Mouse (Mus musculus) bone marrow macrophage, adult 2 months (primary cell): ENCODE measurements around the gene Dpyd. TPM values are rescaled to one million over a fixed set of nuclear protein-coding genes. Genes with fewer than 3 reads are reported as not detected.

Experiments
- H3K27ac ChIP-seq: 2 replicates; pipeline ENCODE4 v1.5.1; 2012; ENCODE audit warnings: low read depth, low read length; ENCODE audit not compliant: insufficient read depth
- H3K4me1 ChIP-seq: 2 replicates; pipeline ENCODE4 v1.6.1; 2012; ENCODE audit warnings: low read length; ENCODE audit not compliant: control insufficient read depth, insufficient read depth
- H3K4me3 ChIP-seq: 2 replicates; pipeline ENCODE4 v1.5.1; 2012; ENCODE audit warnings: mild to moderate bottlenecking, low read length, moderate library complexity; ENCODE audit not compliant: insufficient read depth
- CTCF ChIP-seq: IDR thresholded peaks from 2 replicates; pipeline ENCODE4 v1.5.1; 2012; ENCODE audit warnings: low read depth, mild to moderate bottlenecking, low read length, moderate library complexity
- POLR2A ChIP-seq: IDR thresholded peaks from 2 replicates; pipeline ENCODE4 v1.6.1; 2012; ENCODE audit warnings: mild to moderate bottlenecking, low read depth, low read length, borderline replicate concordance
- polyA plus RNA-seq: library from polyadenylated mRNA; stranded (reverse); fragments of >200 nt; gene quantifications from 2 replicates; pipeline ENCODE4 v1.2.4, GENCODE M21; 2012; ENCODE audit not compliant: missing spikeins, insufficient read depth, insufficient read length

Dpyd gene
- 0.28 TPM in 1 of 2 replicates, not detected in the other for polyA plus RNA-seq

DNA sequence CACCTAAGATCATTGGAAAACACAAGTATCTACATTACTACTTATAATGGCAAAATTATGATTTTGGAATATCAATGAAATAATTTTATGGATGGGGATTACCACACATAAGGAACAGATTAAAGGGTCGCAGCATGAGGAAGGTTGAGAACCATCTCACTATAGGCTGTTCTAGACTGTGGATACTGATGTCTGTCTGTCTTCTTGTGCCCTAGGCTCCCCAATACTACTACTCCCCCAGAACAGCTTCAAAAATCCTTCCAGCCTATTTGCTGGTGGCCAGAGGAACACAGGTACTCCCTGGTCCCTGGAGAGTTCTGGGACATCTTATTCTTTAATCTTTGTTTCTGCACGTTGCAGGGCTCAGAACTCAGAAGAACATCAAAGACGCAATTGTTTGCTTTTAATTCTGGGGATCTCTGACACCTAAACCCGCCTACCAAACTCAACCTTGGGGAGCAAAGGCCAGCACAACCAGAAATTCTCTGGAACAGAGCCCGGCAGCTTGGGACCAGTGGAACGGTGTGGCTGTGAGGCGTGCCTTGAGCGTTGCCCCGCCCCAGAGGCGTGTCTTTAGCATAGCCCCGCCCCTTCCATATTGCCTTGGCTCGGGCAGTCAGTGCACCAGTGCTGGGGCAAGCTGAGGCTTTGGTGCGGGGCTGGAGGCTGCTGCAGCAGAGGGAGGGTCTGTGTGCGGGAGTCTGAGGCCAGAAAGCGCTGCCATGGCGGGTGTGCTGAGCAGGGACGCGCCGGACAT lies at the start of gene Dpyd:
TSS of gene Dpyd (plus strand) at position 576 of the 757 bp plus-strand sequence.
- peak within 1 kb of the TSS; percentile 51 for H3K4me3 ChIP-seq
- TF ChIP-seq POLR2A (no peak), CTCF (no peak)
- no peak within 1 kb of the TSS for H3K27ac ChIP-seq
- H3K4me1 ChIP-seq = no peaks in the 10 kb centered on the region

DNA sequence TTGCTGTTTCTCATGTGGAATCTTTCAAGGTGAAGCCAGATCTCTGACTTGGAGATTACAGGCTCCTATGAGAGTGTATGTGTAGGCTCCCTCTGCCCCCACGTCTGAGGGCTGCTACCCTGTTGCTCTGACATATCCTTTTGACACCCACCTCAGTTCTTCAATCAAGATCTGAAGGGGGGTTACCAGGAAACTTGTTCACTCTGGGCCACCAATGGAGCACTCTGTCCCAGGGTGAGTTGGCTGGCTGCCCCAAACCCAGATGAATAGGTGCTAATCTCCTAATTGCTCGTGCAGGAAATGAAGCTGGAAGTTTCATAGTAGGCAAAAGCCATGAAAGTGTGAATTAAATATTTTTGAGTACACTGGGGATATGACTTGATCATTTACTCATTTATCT lies 24.3 kb upstream of the Dpyd start:
- Histone ChIP-seq H3K4me3 (no peak overlapping the region), H3K4me1 (no peaks in the 10 kb centered on the region), H3K27ac (no peak overlapping the region)
- TF ChIP-seq CTCF (no peak), POLR2A (no peak)

DNA sequence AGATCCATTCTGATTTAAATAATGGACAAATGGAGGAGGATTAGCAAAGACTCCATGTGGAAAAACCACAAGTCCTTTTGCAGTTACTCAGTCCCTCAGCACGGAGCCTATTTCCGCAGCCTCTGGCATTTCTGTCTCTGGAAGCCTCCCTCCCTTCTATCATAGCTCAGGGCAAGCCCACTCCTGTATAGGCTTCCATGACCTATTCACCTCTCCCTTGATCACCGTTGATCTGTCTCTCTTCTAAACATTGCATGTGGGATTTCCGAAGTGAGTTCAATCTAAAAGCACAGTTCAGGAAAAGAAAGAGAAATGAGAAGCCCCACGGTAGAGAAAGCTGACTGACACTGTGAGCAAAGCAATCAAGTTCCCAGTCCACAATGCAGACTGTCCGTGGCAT lies 20.2 kb upstream of the Dpyd start:
- Histone ChIP-seq H3K27ac (no peak overlapping the region), H3K4me1 (no peaks in the 10 kb centered on the region), H3K4me3 (no peak overlapping the region)
- TF ChIP-seq POLR2A (no peak), CTCF (no peak)

DNA sequence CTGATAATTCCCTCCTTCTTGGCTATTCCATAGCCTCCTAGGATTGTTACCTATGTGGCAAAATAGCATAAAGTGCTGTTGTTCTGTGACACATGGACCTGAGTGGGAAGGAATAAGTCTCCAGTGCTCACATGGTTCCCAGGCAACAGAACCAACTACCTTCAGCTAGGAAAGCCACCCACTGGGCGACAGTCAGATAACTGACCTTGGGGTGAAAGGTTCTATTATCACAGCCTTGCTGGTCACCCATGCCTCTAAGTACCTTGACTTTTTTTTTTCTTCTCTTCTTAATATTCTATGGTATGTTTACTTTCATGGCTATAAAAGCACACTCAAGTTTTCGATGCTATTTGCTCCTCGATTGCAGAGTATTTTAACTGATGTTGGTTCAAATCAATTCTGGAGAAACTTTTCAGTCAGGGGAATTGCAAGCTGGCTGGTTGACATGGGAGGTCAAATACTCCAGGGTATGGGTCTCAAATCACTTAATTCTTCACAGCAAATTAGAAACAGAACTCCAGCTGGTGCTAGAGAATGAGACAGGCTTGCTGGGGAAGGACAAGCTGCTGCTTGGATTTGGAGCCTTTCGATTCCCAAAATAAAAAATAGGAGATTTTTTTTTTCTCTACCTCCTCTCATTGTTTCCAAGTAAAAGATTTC lies 14.2 kb upstream of the Dpyd start:
- H3K4me1 ChIP-seq = no peaks in the 10 kb centered on the region
- no peak overlapping the region for H3K4me3 ChIP-seq
- TF ChIP-seq CTCF = no peak
- TF ChIP-seq POLR2A = no peak
- no peak overlapping the region for H3K27ac ChIP-seq

DNA sequence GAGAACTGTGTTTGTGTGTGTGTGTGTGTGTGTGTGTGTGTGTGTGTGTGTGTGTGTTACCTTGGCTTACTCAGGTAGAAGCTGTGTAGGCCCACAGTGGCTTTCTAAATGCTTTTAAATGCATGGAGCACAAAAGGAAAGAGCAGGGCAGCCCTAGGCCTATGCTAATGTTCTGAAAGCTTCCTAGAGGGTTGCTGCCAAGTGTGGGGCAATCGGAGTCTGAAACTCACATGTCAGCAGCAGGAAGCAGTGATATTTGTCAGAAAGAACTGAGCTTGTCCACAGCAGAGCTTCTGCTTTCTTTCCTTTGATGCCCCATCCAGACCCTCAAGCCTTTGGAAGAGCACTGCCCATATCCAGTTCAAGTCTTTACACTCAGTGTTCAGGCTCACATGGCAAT lies 4.3 kb upstream of the Dpyd start:
- no peak for TF ChIP-seq CTCF
- Histone ChIP-seq H3K4me1 (no peaks in the 10 kb centered on the region), H3K4me3 (no peak overlapping the region), H3K27ac (no peak overlapping the region)

DNA sequence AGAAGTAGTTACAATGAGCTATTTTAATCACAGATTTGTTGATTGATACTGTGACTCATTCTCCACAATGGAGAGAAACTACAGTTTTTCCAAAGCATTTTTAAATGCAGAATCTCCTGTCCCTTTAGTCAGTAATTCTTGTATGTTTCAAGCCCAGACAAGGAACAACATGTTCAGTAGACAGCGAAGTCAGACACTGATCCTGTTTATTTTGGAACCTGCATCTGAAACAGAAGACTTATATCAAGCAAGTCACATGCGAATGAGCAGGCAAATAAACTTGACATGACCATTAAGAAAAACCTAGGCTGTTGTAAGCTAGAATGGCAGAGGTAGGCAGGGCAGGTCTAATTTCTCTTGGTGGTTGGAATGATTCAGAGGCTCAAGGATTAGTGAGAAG lies 2.0 kb upstream of the Dpyd start:
- no peak overlapping the region for H3K4me3 ChIP-seq
- no peak overlapping the region for H3K27ac ChIP-seq
- TF ChIP-seq POLR2A (no peak), CTCF (no peak)
- no peaks in the 10 kb centered on the region for H3K4me1 ChIP-seq

DNA sequence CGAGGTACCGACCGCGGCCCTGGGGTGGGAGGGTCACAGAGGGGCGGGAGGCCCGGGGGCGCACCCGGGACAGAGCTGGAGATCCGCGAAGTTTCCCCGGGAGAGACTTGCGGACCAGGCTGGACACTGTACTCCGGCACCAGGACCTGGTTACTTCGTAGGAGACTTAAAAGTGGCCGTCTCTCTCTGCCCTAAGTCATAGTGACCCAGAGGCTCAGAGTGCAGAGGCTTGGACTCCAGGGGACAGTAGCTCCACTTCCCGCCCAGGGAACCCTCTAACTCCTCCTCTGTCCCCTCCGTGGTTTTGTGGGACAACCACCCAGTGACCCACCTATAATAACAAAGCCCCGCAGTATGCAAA lies 362 bp downstream of the Dpyd start:
- Histone ChIP-seq H3K4me3 (peak overlapping the region; percentile 51), H3K27ac (no peak overlapping the region)

DNA sequence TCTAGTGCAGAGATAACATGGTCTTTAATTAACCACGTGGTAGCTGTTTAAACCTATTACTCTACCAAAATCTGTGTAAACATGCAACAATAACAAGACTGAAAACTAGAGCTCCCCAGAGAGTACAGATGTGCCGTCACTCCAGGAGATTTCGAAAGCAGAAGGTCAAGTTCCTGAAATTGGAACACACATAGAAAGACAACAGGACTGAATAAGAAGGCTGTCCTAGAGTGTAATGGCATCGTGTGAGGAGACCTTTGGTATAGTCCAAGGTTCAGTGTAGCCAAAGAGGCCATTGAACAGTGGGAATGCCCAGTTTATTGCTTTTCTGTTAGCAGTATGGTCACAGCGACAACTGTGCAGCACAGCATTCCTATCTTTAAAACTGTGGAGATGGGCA lies 4.8 kb downstream of the Dpyd start:
- TF ChIP-seq CTCF (no peak), POLR2A (no peak)
- H3K4me1 ChIP-seq = no peaks in the 10 kb centered on the region
- H3K4me3 ChIP-seq = no peak overlapping the region
- no peak overlapping the region for H3K27ac ChIP-seq

More for the DNA sequence above, 362 bp downstream of the Dpyd start:
- TF ChIP-seq CTCF (no peak), POLR2A (no peak)
- no peaks in the 10 kb centered on the region for H3K4me1 ChIP-seq

DNA sequence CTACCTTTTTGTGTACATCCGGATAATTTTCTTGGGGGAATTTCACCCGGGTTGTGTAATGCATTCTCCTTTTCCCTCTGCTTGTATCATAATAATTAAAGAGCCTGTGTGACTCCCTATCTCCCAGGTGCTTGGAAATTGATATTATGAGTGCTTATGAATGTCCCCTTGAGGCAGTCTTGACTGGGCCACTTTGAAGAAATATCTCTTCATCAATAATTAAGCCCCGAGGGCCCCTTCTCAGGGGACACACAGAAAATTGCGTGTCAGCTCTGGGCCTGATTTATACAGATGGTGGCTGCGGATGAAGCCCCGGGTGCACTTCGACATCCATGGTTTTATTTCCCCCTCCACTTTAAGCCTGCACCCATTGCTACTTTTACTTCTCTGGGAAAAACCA lies 8.3 kb downstream of the Dpyd start:
- TF ChIP-seq POLR2A = no peak
- no peak for TF ChIP-seq CTCF
- Histone ChIP-seq H3K4me1 (no peaks in the 10 kb centered on the region), H3K4me3 (no peak overlapping the region), H3K27ac (no peak overlapping the region)

DNA sequence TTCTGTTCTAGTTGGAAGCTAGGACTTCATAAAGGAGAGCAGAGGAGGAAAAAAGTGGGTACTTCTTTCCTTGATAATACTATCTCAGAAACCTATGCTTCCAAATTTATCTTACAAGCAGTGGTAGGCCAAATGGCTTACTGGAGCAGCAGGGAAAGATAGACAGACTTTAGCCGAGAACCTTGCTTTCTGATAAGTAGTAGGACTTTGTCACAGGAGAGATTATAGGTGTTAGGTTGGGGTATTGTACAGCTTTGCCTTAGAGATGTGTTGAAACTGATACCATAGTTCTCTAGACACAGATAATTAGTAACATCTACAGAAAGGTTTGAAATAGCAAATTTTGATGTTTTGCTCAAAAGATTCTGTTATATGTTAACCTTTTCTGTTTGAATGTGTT lies 28.6 kb downstream of the Dpyd start:
- Histone ChIP-seq H3K4me3 (no peak overlapping the region), H3K4me1 (no peaks in the 10 kb centered on the region), H3K27ac (no peak overlapping the region)
- no peak for TF ChIP-seq CTCF

DNA sequence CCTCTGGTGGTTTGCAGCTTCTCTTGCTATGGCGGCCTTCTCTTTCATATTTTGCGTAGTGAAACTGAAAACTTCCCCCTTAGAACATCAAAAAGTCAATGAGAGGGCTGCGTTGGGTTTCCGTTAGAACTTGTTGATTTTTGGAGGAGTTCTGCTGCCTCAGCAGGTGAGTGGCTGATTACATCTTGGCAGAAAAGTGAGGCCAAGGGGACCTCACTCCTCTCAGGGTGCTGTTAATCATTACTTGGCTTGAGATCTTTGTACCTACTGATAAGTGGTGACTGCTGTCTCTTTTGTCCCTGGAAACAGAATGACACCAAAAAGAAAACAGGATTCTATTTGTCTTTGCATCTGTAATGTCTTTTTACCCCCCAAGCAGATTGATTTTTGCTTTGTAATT lies 32.9 kb downstream of the Dpyd start:
- TF ChIP-seq POLR2A (no peak), CTCF (no peak)
- Histone ChIP-seq H3K4me3 (no peak overlapping the region), H3K27ac (no peak overlapping the region), H3K4me1 (no peaks in the 10 kb centered on the region)
